Mouse (Mus musculus) bone marrow macrophage, adult 2 months (primary cell): ENCODE results near the gene Cfap57. TPM values are rescaled to one million over a fixed set of nuclear protein-coding genes. Genes with fewer than 3 reads are reported as not detected.

Source experiments
- H3K27ac ChIP-seq: 2 replicates; pipeline ENCODE4 v1.5.1; 2012; ENCODE audit warnings: low read depth, low read length; ENCODE audit not compliant: insufficient read depth
- H3K4me1 ChIP-seq: 2 replicates; pipeline ENCODE4 v1.6.1; 2012; ENCODE audit warnings: low read length; ENCODE audit not compliant: control insufficient read depth, insufficient read depth
- H3K4me3 ChIP-seq: 2 replicates; pipeline ENCODE4 v1.5.1; 2012; ENCODE audit warnings: mild to moderate bottlenecking, low read length, moderate library complexity; ENCODE audit not compliant: insufficient read depth
- CTCF ChIP-seq: IDR thresholded peaks from 2 replicates; pipeline ENCODE4 v1.5.1; 2012; ENCODE audit warnings: low read depth, mild to moderate bottlenecking, low read length, moderate library complexity
- POLR2A ChIP-seq: IDR thresholded peaks from 2 replicates; pipeline ENCODE4 v1.6.1; 2012; ENCODE audit warnings: mild to moderate bottlenecking, low read depth, low read length, borderline replicate concordance
- polyA plus RNA-seq: library from polyadenylated mRNA; stranded (reverse); fragments of >200 nt; gene quantifications from 2 replicates; pipeline ENCODE4 v1.2.4, GENCODE M21; 2012; ENCODE audit not compliant: missing spikeins, insufficient read depth, insufficient read length

Cfap57 gene
- polyA plus RNA-seq, 1 experiment = not detected

GRCm38 (mm10) chr4:118542510-118543157, 77.9 kb downstream of the Cfap57 start:
- Histone ChIP-seq H3K4me3 (no peak overlapping the region), H3K27ac (no peak overlapping the region), H3K4me1 (no peaks in the 10 kb centered on the region)
- TF ChIP-seq CTCF (no peak), POLR2A (no peak)

DNA sequence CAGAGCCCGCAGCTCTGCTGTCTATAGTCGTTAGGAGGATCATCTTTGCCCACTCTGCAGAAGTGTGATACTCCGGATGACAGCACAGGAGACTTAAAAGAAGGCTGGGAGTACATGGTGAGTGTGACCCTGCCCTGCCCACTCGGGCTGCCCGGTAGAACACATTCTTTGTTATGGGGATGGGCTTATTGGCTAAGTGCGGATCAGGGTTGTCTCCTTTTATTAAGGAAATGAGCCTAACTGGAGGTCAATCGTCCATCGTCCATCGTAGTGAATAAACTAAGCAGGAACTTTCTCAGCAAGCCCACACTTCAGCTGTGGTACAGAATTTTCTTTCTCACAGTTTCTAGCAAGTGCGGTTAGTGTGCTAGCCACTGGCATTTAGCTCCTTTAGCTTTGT, 80.7 kb downstream of the Cfap57 start:
- Histone ChIP-seq H3K27ac (no peak overlapping the region), H3K4me1 (no peaks in the 10 kb centered on the region), H3K4me3 (no peak overlapping the region)
- TF ChIP-seq CTCF (no peak), POLR2A (no peak)

GRCm38 (mm10) chr4:118537801-118538200, 82.8 kb downstream of the Cfap57 start:
- no peak overlapping the region for H3K4me3 ChIP-seq
- no peak for TF ChIP-seq POLR2A
- no peak for TF ChIP-seq CTCF
- H3K27ac ChIP-seq = no peak overlapping the region
- H3K4me1 ChIP-seq = no peaks in the 10 kb centered on the region

GRCm38 (mm10) chr4:118535610-118536009, 85.0 kb downstream of the Cfap57 start:
- Histone ChIP-seq H3K27ac (no peak overlapping the region), H3K4me1 (no peaks in the 10 kb centered on the region), H3K4me3 (no peak overlapping the region)
- TF ChIP-seq CTCF = no peak
- no peak for TF ChIP-seq POLR2A

GRCm38 (mm10) chr4:118533605-118534004, 87.0 kb downstream of the Cfap57 start:
- Histone ChIP-seq H3K27ac (no peak overlapping the region), H3K4me1 (no peaks in the 10 kb centered on the region), H3K4me3 (no peak overlapping the region)
- TF ChIP-seq POLR2A (no peak), CTCF (no peak)

GRCm38 (mm10) chr4:118533156-118533555, 87.4 kb downstream of the Cfap57 start:
- Histone ChIP-seq H3K27ac (no peak overlapping the region), H3K4me1 (no peaks in the 10 kb centered on the region), H3K4me3 (no peak overlapping the region)
- TF ChIP-seq CTCF = no peak
- no peak for TF ChIP-seq POLR2A

- Histone ChIP-seq H3K27ac (no peak overlapping the region), H3K4me1 (no peaks in the 10 kb centered on the region), H3K4me3 (no peak overlapping the region)
- TF ChIP-seq CTCF (no peak), POLR2A (no peak)
Measured at GRCm38 (mm10) chr4:118532663-118533062, 87.9 kb downstream of the Cfap57 start.

DNA sequence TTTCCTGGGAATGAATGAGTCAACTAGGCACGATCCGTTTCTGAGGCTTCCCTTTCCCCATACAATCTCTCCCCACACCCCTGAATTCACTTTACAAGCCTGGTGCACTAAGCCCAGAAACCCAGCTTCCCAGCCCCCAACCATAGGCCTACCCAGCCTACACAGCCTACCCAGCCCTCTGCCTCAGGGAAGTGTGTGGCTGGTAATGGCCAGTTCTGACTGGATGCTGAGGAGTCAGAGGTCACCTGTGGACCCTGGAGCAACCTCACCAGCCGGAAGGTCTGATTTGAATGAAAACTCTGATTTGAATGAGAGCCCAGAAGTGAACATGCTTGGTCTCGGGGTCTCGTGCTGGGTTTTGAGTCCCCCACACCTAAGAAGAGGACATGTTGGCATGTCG, 92.9 kb downstream of the Cfap57 start:
- TF ChIP-seq POLR2A (no peak), CTCF (no peak)
- no peak overlapping the region for H3K4me3 ChIP-seq
- H3K4me1 ChIP-seq = no peaks in the 10 kb centered on the region
- no peak overlapping the region for H3K27ac ChIP-seq

GRCm38 (mm10) chr4:118527335-118527681, 93.3 kb downstream of the Cfap57 start:
- no peak overlapping the region for H3K4me3 ChIP-seq
- TF ChIP-seq CTCF = no peak
- TF ChIP-seq POLR2A = no peak
- H3K27ac ChIP-seq = no peak overlapping the region
- H3K4me1 ChIP-seq = no peaks in the 10 kb centered on the region

DNA sequence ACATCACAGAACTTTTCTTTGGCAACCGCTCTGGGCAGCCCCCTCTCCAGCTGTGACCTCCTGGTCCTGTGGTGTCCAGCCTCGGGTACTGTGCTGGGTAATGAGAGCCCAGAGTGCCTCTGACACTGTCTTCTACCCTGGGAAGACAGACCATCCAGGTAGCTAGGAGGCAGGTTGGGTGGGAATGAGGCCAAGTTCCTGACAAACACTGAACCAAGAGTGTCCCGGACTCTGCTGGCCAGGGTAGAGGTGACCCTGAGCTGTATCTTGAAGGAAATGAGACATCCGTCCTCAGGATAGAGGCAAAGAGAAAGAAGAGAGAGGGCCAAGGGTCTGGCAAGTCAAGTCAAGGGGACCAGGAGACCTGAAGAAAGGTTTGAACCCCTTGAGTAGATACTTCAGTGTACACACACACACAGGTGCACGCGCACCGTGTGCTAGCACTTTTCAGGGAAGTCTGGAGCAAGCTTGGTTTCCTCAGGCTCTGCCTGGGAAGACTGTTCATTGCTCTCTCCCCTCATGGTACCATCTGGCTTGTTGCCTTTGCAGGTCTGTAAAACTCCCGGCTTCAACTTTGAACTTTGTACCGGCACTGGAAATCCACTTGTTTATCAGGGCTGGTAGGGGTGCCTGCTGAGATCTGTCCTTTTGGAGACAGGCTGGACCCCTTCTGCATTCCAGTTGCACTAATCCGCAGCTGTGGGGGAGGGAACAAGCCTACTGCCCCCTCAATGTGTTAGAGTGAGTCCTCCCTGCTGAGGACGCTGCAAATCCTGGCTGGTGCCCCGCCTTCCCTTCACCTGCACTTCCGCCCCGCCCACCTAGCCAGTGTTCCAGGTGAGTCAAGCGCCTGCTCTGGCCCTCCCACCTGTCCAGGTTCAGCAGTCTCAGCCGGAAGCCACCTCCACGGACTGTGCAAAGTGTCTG, 93.9 kb downstream of the Cfap57 start, which contains the start of gene 2610528J11Rik:
Gene 2610528J11Rik (plus strand): TSS at position 592 of the 927 bp plus-strand sequence.
- no peak for TF ChIP-seq POLR2A
- Histone ChIP-seq H3K27ac (no peak within 1 kb of the TSS), H3K4me3 (no peak within 1 kb of the TSS), H3K4me1 (no peaks in the 10 kb centered on the region)
